Mouse (Mus musculus) myocyte (in vitro differentiated cells): ENCODE measurements around the gene Icos.

Source experiments
- CEBPB ChIP-seq: IDR thresholded peaks from 2 replicates; pipeline ENCODE4 v1.6.1; 2011; ENCODE audit warnings: mild to moderate bottlenecking, moderate library complexity; ENCODE audit not compliant: poor library complexity, insufficient read depth, severe bottlenecking
- E2F4 ChIP-seq: IDR thresholded peaks from one replicate; pipeline ENCODE4 v1.6.1; 2011; ENCODE audit warnings: mild to moderate bottlenecking, control low read depth, moderate library complexity; ENCODE audit not compliant: insufficient read depth
- MAX ChIP-seq: IDR thresholded peaks from one replicate; pipeline ENCODE4 v1.6.1; 2011; ENCODE audit warnings: low read depth, mild to moderate bottlenecking, control low read depth
- MYOD1 ChIP-seq, 3 experiments: IDR thresholded peaks; one replicate each; pipeline ENCODE4 v1.6.1; 2011; ENCODE audit warnings: control low read depth in 2 of 3, low read depth in 2 of 3, mild to moderate bottlenecking in 2 of 3, moderate library complexity in 1 of 3; ENCODE audit not compliant: insufficient read length in 2 of 3, control insufficient read depth in 1 of 3
- MYOG ChIP-seq, 3 experiments: IDR thresholded peaks; one replicate each; pipeline ENCODE4 v1.6.1; 2011; ENCODE audit warnings: control low read depth in 2 of 3, low read depth in 2 of 3, mild to moderate bottlenecking in 2 of 3; ENCODE audit not compliant: insufficient read length in 2 of 3, control insufficient read depth in 1 of 3, insufficient read depth in 1 of 3
- POLR2A ChIP-seq: IDR thresholded peaks from one replicate; pipeline ENCODE4 v1.6.1; 2011; ENCODE audit warnings: low read depth, mild to moderate bottlenecking, control low read depth, moderate library complexity; ENCODE audit not compliant: insufficient read length
- POLR2AphosphoS2 ChIP-seq: IDR thresholded peaks from one replicate; pipeline ENCODE4 v1.6.1; 2011; ENCODE audit warnings: low read depth, control low read depth; ENCODE audit not compliant: insufficient read length
- SRF ChIP-seq: IDR thresholded peaks from one replicate; pipeline ENCODE4 v1.6.1; 2011; ENCODE audit warnings: low read depth; ENCODE audit not compliant: control insufficient read depth, insufficient read length
- USF1 ChIP-seq: IDR thresholded peaks from one replicate; pipeline ENCODE4 v1.6.1; 2011; ENCODE audit warnings: low read depth, mild to moderate bottlenecking, control low read depth, moderate library complexity

- TF ChIP-seq POLR2A (no peak), SRF (no peak), CEBPB (no peak), USF1 (no peak), E2F4 (no peak), POLR2AphosphoS2 (no peak), MYOD1 (IDR thresholded peaks at IDR 0.05; ENCODE audit: control insufficient read depth in 1 of 3, insufficient read length in 2 of 3, low read depth in 2 of 3) (no peak), MAX (no peak), MYOG (IDR thresholded peaks at IDR 0.05; ENCODE audit: control insufficient read depth in 1 of 3, insufficient read depth in 1 of 3, insufficient read length in 2 of 3, low read depth in 2 of 3) (no peak)
These were observed 18.5 kb upstream of the Icos start for GRCm38 (mm10) chr1:60959246-60959645.
